Mouse (Mus musculus): ENCODE measurements around the gene Hba-x.
"Not testable (repeated sequence)": the region's sequence is repeated elsewhere in the genome, so short reads cannot be mapped to it uniquely, and the experiment has no call there.

Gene Hba-x

GRCm38 (mm10) chr11:32248350-32248749 is 27.9 kb upstream of the Hba-x start:
- DNase-seq (ENCODE audit: extremely low read depth, low read depth) = no peak

- DNase-seq (ENCODE audit: extremely low read depth, low read depth) = peak; percentile 82
Measured at GRCm38 (mm10) chr11:32250880-32251763, 25.1 kb upstream of the Hba-x start.

GRCm38 (mm10) chr11:32253121-32253520 is 23.1 kb upstream of the Hba-x start:
- DNase-seq (ENCODE audit: extremely low read depth, low read depth) = no peak

GRCm38 (mm10) chr11:32256146-32256545 is 20.1 kb upstream of the Hba-x start:
- DNase-seq (ENCODE audit: extremely low read depth, low read depth) = no peak

- no peak for DNase-seq (ENCODE audit: extremely low read depth, low read depth)
Measured at GRCm38 (mm10) chr11:32256566-32256965, 19.6 kb upstream of the Hba-x start.

GRCm38 (mm10) chr11:32262674-32263415 is 13.4 kb upstream of the Hba-x start:
- DNase-seq (ENCODE audit: extremely low read depth, low read depth) = no peak

GRCm38 (mm10) chr11:32265117-32265738 is 11.0 kb upstream of the Hba-x start:
- peak; percentile 88 for DNase-seq (ENCODE audit: extremely low read depth, low read depth)

- DNase-seq (ENCODE audit: extremely low read depth, low read depth) = no peak
Measured at GRCm38 (mm10) chr11:32266194-32266593, 10.0 kb upstream of the Hba-x start.

GRCm38 (mm10) chr11:32266776-32267175 is 9.4 kb upstream of the Hba-x start:
- DNase-seq (ENCODE audit: extremely low read depth, low read depth) = no peak

- no peak for DNase-seq (ENCODE audit: extremely low read depth, low read depth)
Measured at GRCm38 (mm10) chr11:32267188-32267884, 8.9 kb upstream of the Hba-x start, which contains the start of gene Nprl3. TSS of gene Nprl3 (minus strand) at chr11:32267707.

- DNase-seq (ENCODE audit: extremely low read depth, low read depth) = no peak
Measured at GRCm38 (mm10) chr11:32267964-32268363, 8.2 kb upstream of the Hba-x start.

- peak; percentile 70 for DNase-seq (ENCODE audit: extremely low read depth, low read depth)
Measured at GRCm38 (mm10) chr11:32268952-32269351, 7.2 kb upstream of the Hba-x start.

GRCm38 (mm10) chr11:32271178-32271577 is 5.0 kb upstream of the Hba-x start:
- no peak for DNase-seq (ENCODE audit: extremely low read depth, low read depth)

GRCm38 (mm10) chr11:32277736-32278457 is 1.7 kb downstream of the Hba-x start:
- DNase-seq (ENCODE audit: extremely low read depth, low read depth) = no peak

GRCm38 (mm10) chr11:32278458-32278957 is 2.3 kb downstream of the Hba-x start:
- no peak for DNase-seq (ENCODE audit: extremely low read depth, low read depth)

- no peak for DNase-seq (ENCODE audit: extremely low read depth, low read depth)
Measured at GRCm38 (mm10) chr11:32280646-32281045, 4.4 kb downstream of the Hba-x start.

GRCm38 (mm10) chr11:32281416-32282144 is 5.4 kb downstream of the Hba-x start:
- no peak for DNase-seq (ENCODE audit: extremely low read depth, low read depth)

GRCm38 (mm10) chr11:32283091-32283777 is 7.0 kb downstream of the Hba-x start, which contains the start of gene Hba-a1:
TSS of gene Hba-a1 (plus strand) at chr11:32283511.
- DNase-seq (ENCODE audit: extremely low read depth, low read depth) = not testable (repeated sequence)

- DNase-seq (ENCODE audit: extremely low read depth, low read depth) = not testable (repeated sequence)
Measured at GRCm38 (mm10) chr11:32284582-32284981, 8.4 kb downstream of the Hba-x start.
